Mouse (Mus musculus) B cell, adult 2 months (primary cell): ENCODE data around the gene Macc1.

ENCODE experiments used
- DNase-seq, 2 experiments: peaks; one replicate each; pipeline ENCODE4 v3.0.0; 2022

Macc1 gene

GRCm38 (mm10) chr12:119387925-119388324 lies 73.9 kb downstream of the Macc1 start:
- no peak for DNase-seq

- DNase-seq, result no peak
Observed at GRCm38 (mm10) chr12:119390192-119390684, 76.2 kb downstream of the Macc1 start.

GRCm38 (mm10) chr12:119398046-119398659 lies 84.1 kb downstream of the Macc1 start:
- DNase-seq, result no peak

DNA sequence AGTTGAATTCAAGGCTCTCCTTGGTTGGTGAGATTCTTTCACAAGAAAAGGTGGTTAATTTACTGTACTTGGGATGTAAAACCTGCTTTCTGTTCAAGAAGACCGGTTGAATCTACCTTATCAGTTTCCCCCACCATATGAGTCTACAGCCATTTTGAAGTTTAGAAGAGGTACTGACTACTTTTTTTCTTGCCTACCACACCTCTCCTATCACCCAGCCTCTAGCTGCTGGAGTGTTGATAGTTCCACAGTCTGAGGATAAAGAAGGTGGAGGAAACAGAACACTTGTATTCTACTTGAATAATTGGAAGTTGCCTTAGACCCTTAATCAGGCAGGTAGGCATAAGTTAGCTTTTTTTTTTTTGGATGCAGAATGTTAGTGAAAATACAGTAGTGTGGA lies 88.2 kb downstream of the Macc1 start:
- DNase-seq, result no peak

- no peak for DNase-seq
Observed at GRCm38 (mm10) chr12:119402796-119403195, 88.7 kb downstream of the Macc1 start.

- DNase-seq, result no peak
Observed at GRCm38 (mm10) chr12:119404810-119405209, 90.7 kb downstream of the Macc1 start.

DNA sequence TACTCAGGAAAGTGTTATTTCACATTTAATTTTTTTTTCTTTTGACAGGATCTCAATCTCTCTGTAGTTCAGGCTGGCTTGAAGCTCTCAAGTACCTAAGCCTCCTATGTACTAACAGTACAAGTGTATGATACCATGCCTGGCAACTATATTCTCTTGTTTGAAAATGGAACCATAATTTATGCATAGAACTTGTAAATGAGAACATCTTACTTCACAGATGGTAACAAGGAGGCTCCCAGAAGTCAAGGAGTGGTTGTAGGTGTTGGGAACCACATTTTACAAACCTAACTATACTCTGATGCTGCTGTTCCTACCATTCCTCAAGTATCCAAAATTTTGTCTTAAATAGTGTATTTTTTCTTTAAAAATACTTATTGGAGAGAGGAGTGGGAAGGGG lies 96.5 kb downstream of the Macc1 start:
- DNase-seq, result no peak

DNA sequence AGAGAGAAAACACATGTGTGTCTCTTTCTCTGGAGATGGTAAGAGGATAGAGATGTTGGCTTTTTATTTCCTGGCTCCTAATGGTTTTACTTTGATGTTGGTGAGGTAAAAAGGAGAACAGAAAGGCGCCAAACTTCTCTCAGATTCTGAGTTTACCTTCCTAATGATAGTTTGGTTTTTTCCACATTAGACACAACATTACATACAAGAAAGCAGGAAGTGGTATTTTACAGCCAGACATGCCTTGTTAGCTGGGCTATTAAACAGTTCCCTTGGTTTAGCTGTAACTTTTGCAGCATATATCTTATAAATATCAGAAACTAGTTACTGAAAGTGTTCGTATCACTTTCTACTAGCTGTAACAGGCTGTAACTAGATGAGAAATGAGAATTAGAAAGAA lies 96.9 kb downstream of the Macc1 start:
- no peak for DNase-seq

DNA sequence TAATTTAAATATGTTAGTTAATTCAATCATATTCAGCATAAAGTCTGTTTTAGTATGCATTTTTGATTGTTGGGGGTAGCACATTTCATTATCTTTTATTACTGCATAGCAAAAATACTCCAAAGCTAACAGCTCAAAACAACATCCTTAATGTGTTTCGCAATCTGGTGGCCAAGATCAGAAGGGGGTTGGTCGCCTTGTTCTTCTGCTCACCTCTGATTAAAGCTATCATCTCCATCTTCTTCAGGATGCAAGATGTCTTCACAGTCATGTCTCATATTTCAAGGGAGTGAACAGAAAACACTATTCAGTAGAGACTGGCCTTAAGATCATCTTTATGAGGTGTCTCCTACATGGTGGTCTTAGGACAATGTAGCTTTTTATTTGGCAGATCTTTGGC lies 97.9 kb downstream of the Macc1 start:
- no peak for DNase-seq

DNA sequence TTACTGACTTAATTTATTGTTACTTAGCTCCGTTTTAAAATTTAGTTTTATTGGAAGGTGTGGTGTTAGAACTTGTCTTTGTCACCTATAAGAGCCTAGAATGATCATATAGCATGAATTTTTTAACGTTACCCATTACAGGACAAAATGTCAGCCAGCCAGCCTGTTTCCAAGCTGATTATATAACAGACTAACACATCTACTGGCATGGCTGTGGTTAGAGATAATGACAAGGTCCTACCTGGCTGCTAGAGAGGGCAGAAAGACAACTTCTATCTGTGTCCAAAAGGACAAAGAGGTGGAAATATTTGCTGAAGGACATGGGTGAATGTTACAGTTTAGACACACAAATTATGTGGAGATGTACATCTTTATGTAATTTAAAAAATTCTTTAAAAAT lies 101.8 kb downstream of the Macc1 start:
- DNase-seq, result no peak

GRCm38 (mm10) chr12:119425749-119426148 lies 111.7 kb downstream of the Macc1 start:
- DNase-seq, result no peak

DNA sequence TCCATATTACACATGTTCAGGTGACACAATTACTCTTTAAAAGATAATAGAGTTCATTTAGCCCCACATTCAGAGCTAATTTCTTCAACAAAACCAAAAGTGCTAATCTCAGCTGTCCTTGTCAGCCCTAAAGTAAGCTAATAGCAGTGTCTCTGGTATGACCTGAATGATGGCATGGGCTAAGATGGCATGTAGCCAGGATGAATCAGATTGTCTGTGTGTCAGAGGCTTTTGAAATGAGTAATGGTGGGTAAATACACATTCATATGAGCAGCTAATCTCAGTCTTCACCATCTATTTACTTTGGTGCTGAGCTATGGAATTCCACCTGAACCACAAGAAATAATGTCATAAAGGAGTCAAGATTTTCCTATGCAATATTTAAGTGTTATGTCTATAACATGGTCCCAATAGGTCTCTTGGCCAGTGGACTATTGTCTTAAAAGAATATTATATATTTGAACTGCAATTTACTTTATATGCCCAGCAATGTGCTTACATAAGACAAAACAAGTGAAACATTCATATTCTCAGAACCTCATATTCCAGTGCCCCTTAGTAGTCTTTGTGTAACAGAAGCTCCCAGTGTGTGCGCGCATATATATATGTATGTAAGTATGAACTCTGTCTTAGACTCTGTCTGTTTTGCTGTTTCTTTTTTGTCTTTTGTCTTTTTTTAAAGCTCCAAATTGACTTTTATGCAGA lies 112.3 kb downstream of the Macc1 start:
- no peak for DNase-seq

- peak; percentile 6 to 21 for DNase-seq
Observed at GRCm38 (mm10) chr12:119426887-119427204, 112.8 kb downstream of the Macc1 start.

GRCm38 (mm10) chr12:119440720-119441119 lies 126.7 kb downstream of the Macc1 start:
- no peak for DNase-seq

DNA sequence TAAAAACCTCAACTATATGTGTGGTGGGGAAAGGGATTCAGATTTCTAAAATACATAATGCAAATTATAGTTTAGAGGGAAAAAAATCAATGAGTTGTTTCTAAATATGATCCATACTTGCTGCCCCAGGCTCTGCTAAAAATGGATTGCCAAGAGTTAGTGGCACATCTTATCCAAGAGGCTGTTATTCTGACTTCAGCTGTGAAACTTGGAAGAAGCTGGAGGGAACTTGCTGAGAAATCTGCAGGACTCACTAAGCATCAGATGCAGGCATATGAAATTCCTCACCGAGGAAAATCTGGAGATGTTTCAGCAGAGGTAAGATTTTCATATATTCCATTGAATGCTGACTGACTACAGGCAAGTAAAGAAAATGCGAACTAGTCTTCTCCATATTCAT lies 136.0 kb downstream of the Macc1 start:
- DNase-seq, result no peak

- DNase-seq, result no peak
Observed at GRCm38 (mm10) chr12:119451232-119451631, 137.2 kb downstream of the Macc1 start.

DNA sequence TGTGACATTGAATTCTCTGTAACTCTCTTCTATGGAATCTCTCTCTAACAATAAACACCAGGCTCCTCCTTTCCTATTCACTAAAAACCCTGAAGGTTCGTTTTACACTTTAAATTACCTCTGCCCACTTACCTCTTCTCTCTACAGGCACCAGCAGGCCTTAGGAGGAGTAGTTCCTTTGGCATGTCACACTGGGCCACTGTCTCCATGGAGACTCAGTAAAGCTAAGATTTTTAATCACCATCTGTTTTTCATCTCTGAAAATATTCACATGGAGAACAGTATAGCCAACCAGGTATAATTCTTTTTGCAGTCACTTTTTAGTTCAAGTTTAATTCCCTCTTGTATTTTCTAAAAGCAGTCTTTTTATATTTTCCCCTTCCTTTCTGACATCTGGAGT lies 140.0 kb downstream of the Macc1 start:
- DNase-seq, result no peak

- no peak for DNase-seq
Observed at GRCm38 (mm10) chr12:119464040-119464939, 150.2 kb downstream of the Macc1 start.

DNA sequence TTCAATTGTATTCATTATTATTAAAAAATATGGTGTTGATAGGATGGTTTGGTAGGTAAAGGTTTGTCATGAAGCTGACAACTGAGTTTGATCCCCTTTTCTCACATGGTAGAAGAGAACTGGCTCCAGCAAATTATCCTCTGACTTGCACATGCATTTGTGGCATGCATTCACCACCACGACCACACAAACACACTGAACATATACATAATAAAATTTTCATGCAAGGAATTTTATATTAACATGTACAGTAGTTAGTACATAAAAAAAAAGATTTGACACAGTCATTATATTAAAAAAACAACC lies 150.8 kb downstream of the Macc1 start:
- DNase-seq, result no peak

DNA sequence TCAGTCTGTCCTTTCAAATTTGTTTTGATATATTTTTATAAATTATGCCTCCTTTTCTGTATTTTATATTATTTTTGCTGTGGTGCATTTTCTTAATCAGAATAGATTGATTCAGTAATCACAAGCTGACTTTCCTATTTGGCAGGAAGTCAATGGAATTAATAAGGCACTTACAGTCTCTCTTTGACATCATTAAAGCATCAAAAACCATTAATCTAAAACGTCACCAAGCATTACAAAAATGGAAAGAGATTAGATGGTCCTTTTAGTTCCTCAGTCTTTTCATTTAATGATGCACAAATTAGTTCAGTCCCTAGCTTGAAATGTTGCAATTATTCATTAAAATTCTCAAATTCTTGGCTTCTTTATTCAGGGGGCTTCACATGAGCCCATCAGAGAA lies 153.6 kb downstream of the Macc1 start:
- DNase-seq, result no peak

GRCm38 (mm10) chr12:119470260-119470659 lies 156.2 kb downstream of the Macc1 start:
- peak in 1 of 2 experiments; percentile 5 for DNase-seq

DNA sequence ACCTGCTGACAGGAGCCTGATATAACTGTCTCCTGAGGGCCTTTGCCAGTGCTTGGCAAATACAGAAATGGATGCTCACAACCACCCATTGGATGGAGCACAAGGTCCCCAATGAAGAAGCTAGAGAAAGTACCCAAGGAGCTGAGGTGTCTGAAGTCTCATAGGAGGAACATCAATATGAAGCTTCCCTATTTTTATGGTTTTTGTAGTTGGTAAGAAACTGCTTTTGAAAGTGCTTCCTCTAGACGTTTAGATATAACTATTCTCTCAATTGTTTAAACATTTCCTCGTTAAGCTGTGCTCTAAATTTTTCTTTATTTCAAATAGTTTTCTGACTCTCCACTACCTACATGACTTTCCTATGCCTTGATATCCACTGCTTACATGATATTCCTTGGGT lies 169.2 kb downstream of the Macc1 start:
- DNase-seq, result no peak

- peak; percentile 16 to 17 for DNase-seq
Observed at GRCm38 (mm10) chr12:119483922-119484631, 170.0 kb downstream of the Macc1 start.
